Mouse (Mus musculus) heart, embryonic 15.5 days (tissue): ENCODE results near the gene Ifna5. TPM values are rescaled to one million over a fixed set of nuclear protein-coding genes. Genes with fewer than 3 reads are reported as not detected.
A peak's percentile ranks its signal among the peaks of the same experiment; 100 is the strongest.
"Not testable (repeated sequence)": the region's sequence is repeated elsewhere in the genome, so short reads cannot be mapped to it uniquely, and the experiment has no call there.

Experiments
- ATAC-seq: fragments of 200-750 bp; cut with Nextera tagmentation; replicated peaks from 2 replicates; pipeline ENCODE4 v1.8.0; 2017; ENCODE audit warnings: low read depth, moderate TSS enrichment; ENCODE audit not compliant: insufficient number of reproducible peaks, insufficient read depth, low FRiP score
- H3K27ac ChIP-seq: fragments of 300-500 bp; sonication (generic); 2 replicates; pipeline ENCODE4 v1.5.1; 2015; ENCODE audit warnings: mild to moderate bottlenecking, inconsistent platforms
- H3K27me3 ChIP-seq: fragments of 300-500 bp; sonication (generic); 2 replicates; pipeline ENCODE4 v1.6.1; 2015; ENCODE audit warnings: inconsistent platforms
- H3K36me3 ChIP-seq: fragments of 300-500 bp; sonication (generic); 2 replicates; pipeline ENCODE4 v1.6.1; 2015; ENCODE audit warnings: mild to moderate bottlenecking, inconsistent platforms
- H3K4me1 ChIP-seq: fragments of 300-500 bp; sonication (generic); replicated peaks from 2 replicates; pipeline ENCODE4 v1.6.1; 2015; ENCODE audit warnings: inconsistent platforms
- H3K4me2 ChIP-seq: fragments of 300-500 bp; sonication (generic); 2 replicates; pipeline ENCODE4 v1.6.1; 2015; ENCODE audit warnings: inconsistent platforms, mild to moderate bottlenecking, moderate library complexity
- H3K4me3 ChIP-seq: fragments of 300-500 bp; sonication (generic); 2 replicates; pipeline ENCODE4 v1.5.1; 2015; ENCODE audit warnings: mild to moderate bottlenecking, inconsistent platforms
- H3K9ac ChIP-seq: fragments of 300-500 bp; sonication (generic); 2 replicates; pipeline ENCODE4 v1.6.1; 2015; ENCODE audit warnings: mild to moderate bottlenecking, inconsistent platforms
- H3K9me3 ChIP-seq: fragments of 300-500 bp; sonication (generic); replicated peaks from 2 replicates; pipeline ENCODE4 v1.6.1; 2016; ENCODE audit warnings: inconsistent platforms
- WGBS: fragments of 180-500 bp; shearing (Covaris S2); methylation state at CpG from one replicate; pipeline ENCODE4 v1.1.7; 2015; ENCODE audit warnings: mixed read lengths; 5-methylcytosine and 5-hydroxymethylcytosine counted together
- polyA plus RNA-seq: library from polyadenylated mRNA; unstranded; fragments of >200 nt; fragmentation: Nextera tagmentation; extraction: Ambion mirVana; gene quantifications from 2 replicates; pipeline ENCODE4 v1.2.1, GENCODE M21; 2015

Gene Ifna5
- polyA plus RNA-seq, 1 experiment from 2014 or later, result not detected

DNA sequence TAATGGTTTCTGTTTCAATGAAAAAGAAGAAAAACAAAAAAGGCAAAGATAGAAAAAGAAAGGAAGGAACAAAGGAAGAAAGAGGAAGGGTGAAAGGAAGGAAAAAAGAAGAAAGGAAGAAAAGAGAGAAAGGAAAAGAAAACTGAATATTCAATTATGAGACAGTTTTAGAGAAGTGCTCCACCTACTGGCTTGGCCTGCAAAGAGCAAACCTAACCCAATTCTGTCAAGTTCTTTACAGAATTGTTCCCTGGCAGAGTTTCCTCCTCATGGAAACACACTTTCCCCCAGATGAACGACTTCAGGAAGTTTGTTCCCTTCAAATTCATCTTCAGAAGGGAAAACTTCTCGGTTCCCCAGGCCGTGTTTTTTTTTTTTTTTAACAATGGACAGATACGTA is 12.3 kb upstream of the Ifna5 start:
- no peak overlapping the region for H3K4me3 ChIP-seq
- H3K9ac ChIP-seq, result no peak overlapping the region
- H3K36me3 ChIP-seq, result no peaks in the 10 kb centered on the region
- no peaks in the 10 kb centered on the region for H3K9me3 ChIP-seq
- WGBS, result 25% methylated on average over 4 of the region's 4 CpGs
- no peak for ATAC-seq
- no peak overlapping the region for H3K27ac ChIP-seq
- H3K4me1 ChIP-seq, result no peaks in the 10 kb centered on the region
- no peaks in the 10 kb centered on the region for H3K27me3 ChIP-seq
- no peak overlapping the region for H3K4me2 ChIP-seq

DNA sequence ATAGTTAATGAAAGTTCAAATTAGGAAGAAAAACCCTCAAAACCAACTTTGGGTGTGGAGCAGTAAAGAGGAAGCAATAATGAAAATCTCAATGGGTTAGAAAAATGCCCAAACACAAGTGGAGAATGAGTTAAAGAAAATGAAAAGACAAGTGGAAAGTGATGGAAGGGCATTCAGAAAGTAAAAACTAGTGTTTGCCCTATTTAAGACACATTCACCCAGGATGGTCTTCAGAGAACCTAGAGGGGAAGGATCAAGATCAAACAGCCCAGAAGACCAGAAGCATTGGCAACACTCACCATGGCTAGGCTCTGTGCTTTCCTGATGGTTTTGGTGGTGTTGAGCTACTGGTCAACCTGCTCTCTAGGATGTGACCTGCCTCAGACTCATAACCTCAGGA is 8.2 kb upstream of the Ifna5 start, which contains the start of gene Ifna6:
Gene Ifna6 (plus strand): TSS at position 301 of the 400 bp plus-strand sequence.
- H3K27ac ChIP-seq, ATAC-seq, H3K27me3 ChIP-seq, H3K36me3 ChIP-seq, H3K4me3 ChIP-seq, H3K9ac ChIP-seq, H3K4me1 ChIP-seq, H3K4me2 ChIP-seq, H3K9me3 ChIP-seq: not testable (repeated sequence)

DNA sequence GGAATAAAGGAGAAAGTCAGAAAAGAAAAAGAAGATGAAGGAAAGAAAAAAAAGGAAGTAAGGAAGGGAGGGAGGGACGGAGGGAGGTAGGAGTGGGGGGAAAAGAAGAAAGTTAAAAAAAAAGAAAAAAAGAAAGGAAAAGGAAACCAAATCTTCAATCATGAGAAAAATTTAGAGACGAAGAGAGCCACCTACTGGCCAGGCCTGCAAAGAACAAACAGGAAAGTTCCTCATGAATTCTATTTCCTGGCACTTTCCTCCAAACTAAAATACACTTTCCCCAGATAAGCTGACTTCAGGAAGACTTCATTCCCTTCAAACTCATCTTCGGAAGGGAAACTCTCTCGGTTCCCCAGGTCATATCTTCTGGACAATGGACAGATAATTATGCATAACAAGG is 4.8 kb upstream of the Ifna5 start:
- Histone ChIP-seq H3K4me3 (no peak overlapping the region), H3K4me1 (no peaks in the 10 kb centered on the region), H3K27me3 (no peaks in the 10 kb centered on the region), H3K4me2 (no peak overlapping the region), H3K27ac (no peak overlapping the region), H3K36me3 (no peaks in the 10 kb centered on the region), H3K9ac (no peak overlapping the region), H3K9me3 (no peaks in the 10 kb centered on the region)
- ATAC-seq, result no peak
- 14% methylated on average over 4 of the region's 4 CpGs for WGBS

DNA sequence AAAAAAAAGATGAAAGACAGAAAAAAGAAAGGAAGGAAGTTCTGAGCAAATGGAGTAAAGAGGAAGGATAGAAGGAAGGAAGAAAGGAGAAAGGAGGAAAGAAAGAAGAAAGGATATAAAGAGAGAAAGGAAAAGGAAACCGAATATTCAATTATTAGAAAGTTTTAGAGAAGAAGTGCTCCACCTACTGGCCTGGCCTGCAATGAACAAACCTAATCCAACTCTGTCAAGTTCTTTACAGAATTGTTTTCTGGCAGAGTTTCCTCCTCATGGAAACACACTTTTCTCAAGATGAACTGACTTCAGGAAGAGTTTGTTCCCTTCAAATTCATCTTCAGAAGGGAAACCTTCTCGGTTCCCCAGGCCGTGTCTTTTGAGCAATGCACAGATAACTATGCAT is 3.5 kb downstream of the Ifna5 start:
- no peaks in the 10 kb centered on the region for H3K27me3 ChIP-seq
- H3K9me3 ChIP-seq, result no peaks in the 10 kb centered on the region
- H3K4me2 ChIP-seq, result no peak overlapping the region
- H3K27ac ChIP-seq, result no peak overlapping the region
- no peak overlapping the region for H3K4me3 ChIP-seq
- 38% methylated on average over 3 of the region's 3 CpGs for WGBS
- H3K36me3 ChIP-seq, result no peaks in the 10 kb centered on the region
- ATAC-seq, result no peak
- no peak overlapping the region for H3K9ac ChIP-seq
- no peaks in the 10 kb centered on the region for H3K4me1 ChIP-seq

DNA sequence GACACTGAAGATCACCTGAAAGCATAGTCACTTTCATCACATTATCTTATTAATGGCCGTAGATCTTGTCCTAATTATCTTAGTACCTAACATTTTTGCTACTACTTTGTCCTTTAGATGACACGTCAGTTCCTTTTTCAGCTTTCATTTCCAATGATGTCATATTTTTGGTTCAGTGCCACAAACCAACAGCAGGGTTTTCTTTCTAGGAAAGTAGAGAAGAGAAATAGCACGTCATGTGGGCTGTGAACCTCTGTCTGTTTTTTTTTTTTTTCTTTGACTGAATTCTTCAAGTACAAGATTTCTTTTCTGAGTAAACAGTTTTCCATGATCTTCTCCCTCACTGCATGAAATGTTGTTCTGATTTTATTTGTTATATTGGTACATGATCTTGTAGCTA is 4.7 kb downstream of the Ifna5 start:
- 48% methylated on average over 3 of the region's 3 CpGs for WGBS
- no peaks in the 10 kb centered on the region for H3K36me3 ChIP-seq
- no peak overlapping the region for H3K4me3 ChIP-seq
- H3K4me1 ChIP-seq, result no peaks in the 10 kb centered on the region
- H3K27ac ChIP-seq, result no peak overlapping the region
- H3K9ac ChIP-seq, result no peak overlapping the region
- H3K27me3 ChIP-seq, result no peaks in the 10 kb centered on the region
- no peak for ATAC-seq
- no peaks in the 10 kb centered on the region for H3K9me3 ChIP-seq
- H3K4me2 ChIP-seq, result no peak overlapping the region

DNA sequence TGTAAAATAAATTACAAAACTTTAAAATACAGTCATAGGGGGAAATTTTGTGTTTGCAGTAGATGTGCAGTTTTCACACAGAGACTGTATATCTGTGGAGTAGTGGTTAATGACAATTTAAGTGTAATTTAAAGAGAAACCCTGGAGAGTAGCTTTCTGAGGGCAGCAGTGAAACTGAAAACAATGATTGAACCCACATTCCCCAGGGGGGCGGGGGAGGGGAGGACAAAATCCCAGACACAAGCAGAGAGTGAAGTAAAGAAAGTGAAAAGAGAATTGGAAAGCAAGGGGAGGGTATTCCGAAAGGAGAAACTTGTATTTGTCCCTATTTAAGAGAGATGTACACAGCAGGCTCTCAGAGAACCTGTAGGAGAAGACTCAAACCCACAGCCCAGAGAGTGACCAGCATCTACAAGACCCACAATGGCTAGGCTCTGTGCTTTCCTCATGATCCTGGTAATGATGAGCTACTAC is 6.2 kb downstream of the Ifna5 start, which contains the start of gene Ifna4:
Gene Ifna4 (plus strand): TSS at position 424 of the 474 bp plus-strand sequence.
- Histone ChIP-seq H3K27me3 (no peaks in the 10 kb centered on the region), H3K27ac (no peak within 1 kb of the TSS), H3K4me2 (no peak within 1 kb of the TSS), H3K36me3 (no peaks in the 10 kb centered on the region), H3K4me3 (no peak within 1 kb of the TSS), H3K9ac (no peak within 1 kb of the TSS), H3K9me3 (no peaks in the 10 kb centered on the region), H3K4me1 (no peaks in the 10 kb centered on the region)
- 71% methylated on average over 2 of the region's 2 CpGs for WGBS
- ATAC-seq, result no peak

DNA sequence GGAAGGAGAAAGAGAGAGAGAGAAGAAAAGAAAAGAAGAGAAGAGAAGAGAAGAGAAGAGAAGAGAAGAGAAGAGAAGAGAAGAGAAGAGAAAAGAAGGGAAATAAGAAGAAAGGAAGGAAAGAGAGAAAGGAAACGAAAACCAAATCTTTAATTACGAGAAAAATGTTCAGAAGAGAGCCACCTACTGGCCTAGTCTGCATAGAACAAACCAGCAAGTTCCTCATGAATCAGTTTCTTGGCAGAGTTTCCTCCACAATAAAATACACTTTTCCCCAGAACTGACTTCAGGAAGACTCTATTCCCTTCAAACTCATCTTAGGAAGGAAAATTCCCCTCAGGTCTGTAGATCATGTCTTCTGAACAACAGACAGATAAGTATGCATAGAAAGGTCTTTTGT is 10.0 kb downstream of the Ifna5 start:
- Histone ChIP-seq H3K9me3 (no peaks in the 10 kb centered on the region), H3K27ac (no peak overlapping the region), H3K36me3 (no peaks in the 10 kb centered on the region), H3K4me2 (no peak overlapping the region), H3K4me3 (no peak overlapping the region), H3K4me1 (no peaks in the 10 kb centered on the region), H3K9ac (no peak overlapping the region), H3K27me3 (no peaks in the 10 kb centered on the region; the same call in 1 of the 2 replicates)
- no peak for ATAC-seq
- WGBS, result 47% methylated on average over 2 of the region's 2 CpGs

DNA sequence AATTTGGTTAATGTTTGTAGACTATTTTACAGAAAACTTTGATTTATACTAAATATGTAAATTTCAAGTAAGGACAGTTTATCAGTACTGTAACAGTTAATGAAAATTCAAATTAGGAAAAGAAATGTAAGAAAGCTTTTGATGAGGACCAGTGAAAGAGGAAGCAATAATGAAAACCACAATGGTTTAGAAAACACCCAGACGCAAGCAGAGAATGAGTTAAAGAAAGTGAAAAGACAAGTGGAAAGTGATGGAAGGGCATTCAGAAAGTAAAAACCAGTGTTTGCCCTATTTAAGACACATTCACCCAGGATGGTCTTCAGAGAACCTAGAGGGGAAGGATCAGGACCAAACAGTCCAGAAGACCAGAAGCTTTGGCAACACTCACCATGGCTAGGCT is 14.4 kb downstream of the Ifna5 start, which contains the start of gene Ifna1:
Gene Ifna1 (plus strand): TSS at position 390 of the 400 bp plus-strand sequence.
- ATAC-seq, result no peak
- Histone ChIP-seq H3K4me1 (no peaks in the 10 kb centered on the region), H3K4me2 (no peak within 1 kb of the TSS), H3K9me3 (no peaks in the 10 kb centered on the region), H3K27me3 (no peaks in the 10 kb centered on the region; the same call in 1 of the 2 replicates), H3K9ac (no peak within 1 kb of the TSS), H3K36me3 (no peaks in the 10 kb centered on the region), H3K27ac (no peak within 1 kb of the TSS), H3K4me3 (no peak within 1 kb of the TSS)
- WGBS, result 71% methylated on average over 1 of the region's 1 CpGs

DNA sequence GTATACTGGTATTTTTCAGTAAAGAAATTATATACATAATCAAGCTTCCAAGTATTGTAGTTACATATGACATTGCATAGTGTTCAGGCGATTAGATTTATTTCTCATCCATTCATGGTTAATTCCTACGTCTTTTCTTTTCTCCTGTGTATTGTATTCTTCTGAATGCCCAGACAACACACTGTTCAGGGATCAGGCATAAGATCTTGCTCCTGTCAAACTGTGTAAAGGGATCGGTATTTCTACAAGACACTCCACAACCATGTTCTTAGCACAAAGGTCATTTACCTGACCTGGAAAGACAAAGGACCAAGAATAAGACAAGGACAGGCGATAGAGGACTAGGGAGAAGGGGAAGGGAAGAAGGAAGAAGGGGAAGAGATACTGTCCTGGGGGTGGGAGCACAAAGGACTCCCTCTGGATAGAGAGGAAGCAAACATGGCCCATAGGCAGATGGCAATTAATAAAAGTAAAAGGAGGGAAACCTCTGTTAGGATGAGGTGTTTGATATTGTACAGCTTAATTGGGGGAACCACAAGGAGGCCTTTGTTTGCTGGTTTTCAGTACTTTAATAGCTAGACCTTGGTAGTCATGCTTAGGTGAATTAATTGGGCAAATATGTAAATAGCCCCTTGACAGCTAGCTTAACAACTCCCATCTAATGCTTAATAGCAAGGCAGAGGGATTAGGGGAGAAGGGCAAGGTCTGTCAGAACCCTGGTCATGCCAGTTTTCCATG is 15.9 kb downstream of the Ifna5 start:
- no peak overlapping the region for H3K4me3 ChIP-seq
- WGBS, result 69% methylated on average over 4 of the region's 4 CpGs
- no peaks in the 10 kb centered on the region for H3K4me1 ChIP-seq
- H3K9me3 ChIP-seq, result no peaks in the 10 kb centered on the region
- no peaks in the 10 kb centered on the region; the same call in 1 of the 2 replicates for H3K27me3 ChIP-seq
- no peak overlapping the region for H3K27ac ChIP-seq
- H3K4me2 ChIP-seq, result no peak overlapping the region
- no peak for ATAC-seq
- no peak overlapping the region for H3K9ac ChIP-seq
- H3K36me3 ChIP-seq, result no peaks in the 10 kb centered on the region

DNA sequence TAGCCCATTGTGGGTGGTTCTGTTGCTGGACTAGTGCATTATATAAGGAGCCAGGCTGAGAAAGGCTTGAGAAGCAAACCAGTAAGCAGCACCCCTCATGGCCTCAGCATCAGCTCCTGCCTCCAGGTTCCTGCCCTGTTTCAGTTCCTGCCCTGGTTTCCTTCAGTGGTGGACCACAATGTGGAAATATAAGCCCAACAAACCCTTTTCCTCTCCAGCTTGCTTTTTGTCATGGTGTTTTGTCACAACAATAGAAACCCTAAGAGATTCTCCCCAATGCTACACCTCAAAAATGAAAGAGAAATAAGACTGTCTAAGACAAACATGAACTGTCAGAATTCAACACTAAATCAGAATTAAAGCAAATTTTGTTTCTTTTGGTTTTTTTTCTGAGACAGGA is 23.9 kb downstream of the Ifna5 start:
- Histone ChIP-seq H3K27me3 (peaks cover 7% of the 10 kb centered on the region), H3K9me3 (no peaks in the 10 kb centered on the region)
- ATAC-seq, result no peak

DNA sequence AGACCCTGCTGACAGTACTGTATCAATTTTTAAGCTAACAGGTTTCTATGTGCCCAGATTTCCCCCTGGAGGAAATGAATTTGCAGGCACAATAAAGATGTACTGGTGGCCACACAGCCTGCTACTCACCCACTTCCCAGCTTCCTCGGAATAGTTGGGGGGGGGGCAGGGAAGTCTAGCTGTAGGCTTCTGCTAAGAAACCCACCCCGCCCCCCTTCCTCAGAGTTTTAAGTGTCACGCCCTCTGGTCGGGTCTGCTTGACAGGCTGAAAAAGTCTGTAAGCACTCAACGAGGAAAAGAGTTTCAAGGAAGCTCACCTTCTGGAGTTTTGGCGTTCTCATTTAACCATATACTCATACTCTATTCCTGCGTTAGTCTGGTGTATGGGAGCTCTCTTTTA is 28.0 kb downstream of the Ifna5 start:
- WGBS, result 13% methylated on average over 7 of the region's 7 CpGs
- Histone ChIP-seq H3K9ac (no peak overlapping the region), H3K9me3 (no peaks in the 10 kb centered on the region), H3K27ac (no peak overlapping the region), H3K4me2 (no peak overlapping the region), H3K36me3 (no peaks in the 10 kb centered on the region), H3K4me3 (no peak overlapping the region), H3K4me1 (0 out of 2 replicates have a peak, but pooled peaks cover 3% of the 10 kb centered on the region), H3K27me3 (peaks cover 19% of the 10 kb centered on the region)
- no peak for ATAC-seq

More for the DNA sequence above, 23.9 kb downstream of the Ifna5 start:
- no peak overlapping the region for H3K4me3 ChIP-seq
- no peak overlapping the region for H3K27ac ChIP-seq
- H3K4me1 ChIP-seq, result no peaks in the 10 kb centered on the region
- H3K9ac ChIP-seq, result no peak overlapping the region
- H3K36me3 ChIP-seq, result no peaks in the 10 kb centered on the region
- no peak overlapping the region for H3K4me2 ChIP-seq

DNA sequence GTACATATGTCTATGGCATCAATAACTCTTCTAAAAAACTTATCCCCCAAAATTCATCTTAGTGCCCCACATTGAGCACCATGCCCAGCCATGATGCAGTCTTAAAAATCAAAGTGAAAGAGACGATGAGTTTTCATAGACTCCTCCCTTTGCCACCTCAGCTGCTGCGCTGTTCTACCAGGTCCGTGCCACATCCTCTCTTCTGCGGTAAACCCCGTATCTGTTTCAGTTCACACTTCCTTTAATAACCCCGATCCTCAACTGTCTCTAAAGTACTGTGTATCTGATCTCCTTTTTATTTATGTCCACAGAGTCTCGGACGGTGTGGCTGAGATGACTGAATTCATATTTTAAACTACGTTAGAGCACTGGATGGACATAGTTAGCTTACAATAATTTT is 29.3 kb downstream of the Ifna5 start:
- WGBS, result 51% methylated on average over 9 of the region's 9 CpGs
- peak overlapping the region; percentile 19; the same call in 1 of the 2 replicates for H3K4me2 ChIP-seq
- H3K36me3 ChIP-seq, result no peaks in the 10 kb centered on the region
- no peak overlapping the region for H3K27ac ChIP-seq
- no peak for ATAC-seq
- H3K9me3 ChIP-seq, result no peaks in the 10 kb centered on the region
- no peak overlapping the region for H3K9ac ChIP-seq
- H3K4me3 ChIP-seq, result 0 out of 2 replicates have a peak overlapping the region, but pooled peaks have one; percentile 6
- H3K4me1 ChIP-seq, result 0 out of 2 replicates have a peak, but pooled peaks cover 6% of the 10 kb centered on the region
- peaks cover 19% of the 10 kb centered on the region for H3K27me3 ChIP-seq
